Mouse (Mus musculus): ENCODE measurements around the gene Fmo4. TPM values are rescaled to one million over a fixed set of nuclear protein-coding genes. Genes with fewer than 3 reads are reported as not detected.
"Not testable (repeated sequence)": the region's sequence is repeated elsewhere in the genome, so short reads cannot be mapped to it uniquely, and the experiment has no call there.

Gene Fmo4
- total RNA-seq, 2 experiments from 2014 or later = 2.2 to 4.0 TPM

- no peak for DNase-seq
These were observed 21.3 kb downstream of the Fmo4 start for GRCm38 (mm10) chr1:162792306-162793044.

- no peak for DNase-seq
These were observed 28.6 kb downstream of the Fmo4 start for GRCm38 (mm10) chr1:162785222-162785621.

- no peak for DNase-seq
These were observed 30.0 kb downstream of the Fmo4 start for GRCm38 (mm10) chr1:162783669-162784248.

GRCm38 (mm10) chr1:162781035-162781434 is 32.7 kb downstream of the Fmo4 start:
- not testable (repeated sequence) for DNase-seq

GRCm38 (mm10) chr1:162777943-162778538 is 35.7 kb downstream of the Fmo4 start:
- DNase-seq = no peak

- DNase-seq = no peak
These were observed 40.1 kb downstream of the Fmo4 start for GRCm38 (mm10) chr1:162773661-162774060.

GRCm38 (mm10) chr1:162771617-162772360 is 42.0 kb downstream of the Fmo4 start:
- DNase-seq = no peak

GRCm38 (mm10) chr1:162752009-162752408 is 61.8 kb downstream of the Fmo4 start:
- DNase-seq = no peak

- no peak for DNase-seq
These were observed 64.2 kb downstream of the Fmo4 start for GRCm38 (mm10) chr1:162749607-162750006.

GRCm38 (mm10) chr1:162748761-162749160 is 65.0 kb downstream of the Fmo4 start:
- DNase-seq = no peak

Other genes with a start within 250 kb of the Fmo4 start
- 10 to 100 TPM; 28.2 to 36.7 TPM for gene Vamp4, start 243.5 kb downstream of the Fmo4 start, total RNA-seq (2021)
- gene Myoc, start 174.8 kb downstream of the Fmo4 start, total RNA-seq (2021) = 1 to 10 TPM in 1 of 2 experiments, under 1 TPM in 1; 0.69 to 1.5 TPM
- not detected for gene Myocos, start 155.8 kb downstream of the Fmo4 start, total RNA-seq (2021)
- gene Prrc2c, start 73.4 kb downstream of the Fmo4 start, total RNA-seq (2021) = 100 to 1,000 TPM; 121 to 153 TPM
- 100 to 1,000 TPM; 192 to 215 TPM for gene Fmo1, start 52.6 kb upstream of the Fmo4 start, total RNA-seq (2021)
- gene Fmo2, start 84.8 kb upstream of the Fmo4 start, total RNA-seq (2021) = 10 to 100 TPM; 24.5 to 45.3 TPM
- gene Fmo6, start 123.5 kb upstream of the Fmo4 start, total RNA-seq (2021) = not detected
- gene Fmo3, start 170.6 kb upstream of the Fmo4 start, total RNA-seq (2021) = 1 to 10 TPM; 1.5 to 1.6 TPM

All from adrenal gland, postnatal 10 days (tissue).